Mouse (Mus musculus) 3134 (cell line): ENCODE data around the gene Slc17a7.

ENCODE experiments used
- DNase-seq: peaks from one replicate; pipeline ENCODE4 v3.0.0-alpha.2; 2011; ENCODE audit warnings: low spot score; ENCODE audit not compliant: insufficient read length; ENCODE audit errors: extremely low read depth

Gene Slc17a7

GRCm38 (mm10) chr7:45174567-45175280 is 11.0 kb downstream of the Slc17a7 start:
- DNase-seq, result no peak

GRCm38 (mm10) chr7:45175398-45175797 is 11.6 kb downstream of the Slc17a7 start:
- DNase-seq, result no peak

DNA sequence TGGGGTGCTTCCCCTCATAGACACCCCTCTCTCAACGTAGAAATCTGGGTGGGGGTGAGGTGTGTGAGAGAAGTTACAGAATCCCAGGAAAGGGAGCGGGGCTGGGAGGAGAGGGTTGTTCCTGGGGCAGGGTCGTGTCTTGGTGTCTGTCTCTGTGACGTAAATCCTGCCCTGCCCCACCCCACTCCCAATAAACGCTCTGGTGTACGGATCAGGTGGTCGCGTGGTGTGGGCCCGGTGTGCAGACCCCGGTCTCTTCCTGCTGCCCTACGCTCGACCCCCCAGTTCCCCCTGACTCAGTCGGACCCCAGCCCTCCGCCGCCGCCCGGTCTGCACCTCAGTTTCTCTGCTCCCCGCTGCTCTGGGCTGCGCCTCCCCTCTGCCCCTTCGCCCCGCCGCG is 12.2 kb downstream of the Slc17a7 start:
- DNase-seq, result no peak

DNA sequence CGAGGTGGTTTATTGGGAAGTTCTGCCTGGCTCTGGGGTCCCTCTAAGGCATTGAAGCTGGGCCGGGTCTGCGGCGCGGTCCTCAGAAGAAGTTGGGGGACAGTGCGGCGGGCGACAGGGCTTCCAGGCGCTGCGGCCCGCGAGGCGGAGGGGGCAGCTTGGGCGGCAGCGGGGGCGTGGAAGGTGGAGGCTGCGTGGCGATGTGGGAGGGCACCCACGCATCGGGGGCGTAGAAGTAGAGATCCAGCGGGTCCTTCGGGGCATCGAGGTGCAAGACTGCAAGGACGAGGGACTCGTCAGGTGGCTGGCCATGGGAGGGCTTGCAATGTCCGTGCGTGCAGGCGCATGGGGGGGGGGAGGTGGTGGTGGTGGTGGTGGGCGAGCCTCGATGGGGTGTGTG is 12.6 kb downstream of the Slc17a7 start:
- no peak for DNase-seq

GRCm38 (mm10) chr7:45178550-45178949 is 14.8 kb downstream of the Slc17a7 start:
- no peak for DNase-seq

GRCm38 (mm10) chr7:45179469-45179868 is 15.7 kb downstream of the Slc17a7 start, which contains the start of gene Gfy:
Gfy (minus strand) TSS chr7:45179569.
- no peak for DNase-seq

- DNase-seq, result no peak
Observed at GRCm38 (mm10) chr7:45180896-45181477, 17.2 kb downstream of the Slc17a7 start, which contains the start of gene Pth2. Pth2 (plus strand) TSS chr7:45180995.

DNA sequence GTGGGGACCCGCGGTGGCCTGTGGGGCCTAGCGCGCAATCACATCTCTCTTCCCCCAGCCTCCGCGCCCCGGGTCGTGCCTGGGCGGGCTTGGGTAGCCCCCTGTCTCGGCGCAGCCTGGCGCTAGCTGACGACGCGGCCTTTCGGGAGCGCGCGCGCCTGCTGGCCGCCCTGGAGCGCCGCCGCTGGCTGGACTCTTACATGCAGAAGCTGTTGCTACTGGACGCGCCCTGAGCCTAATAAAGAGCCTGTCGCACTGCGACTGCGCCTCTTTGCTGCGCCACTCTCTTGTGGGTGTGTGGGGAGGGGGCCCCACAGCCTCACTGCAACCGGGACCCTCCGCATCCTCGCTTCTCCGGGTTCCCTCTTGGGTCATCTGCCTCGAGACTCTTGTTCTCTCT is 17.8 kb downstream of the Slc17a7 start:
- DNase-seq, result no peak

- DNase-seq, result no peak
Observed at GRCm38 (mm10) chr7:45182199-45182601, 18.5 kb downstream of the Slc17a7 start.

DNA sequence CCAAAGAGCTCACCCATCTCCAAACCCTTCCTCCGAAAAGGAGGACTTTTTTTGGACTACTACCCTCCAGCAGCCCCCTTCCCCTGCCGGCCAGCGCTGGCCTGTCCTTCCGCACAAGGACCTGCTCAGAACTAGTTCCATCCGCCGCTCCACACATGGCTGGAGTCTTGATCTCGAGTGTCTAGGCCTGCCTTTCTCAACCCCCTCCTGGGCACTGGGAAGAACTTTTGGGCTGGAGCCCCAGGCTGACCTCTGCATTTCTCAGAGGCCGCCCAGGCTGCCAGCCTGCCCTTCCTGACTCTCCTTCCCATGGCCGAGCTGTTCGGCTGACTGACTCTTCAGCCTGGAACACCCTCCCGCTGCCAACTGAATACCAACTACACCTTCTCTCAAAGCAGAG is 18.9 kb downstream of the Slc17a7 start:
- DNase-seq, result no peak

DNA sequence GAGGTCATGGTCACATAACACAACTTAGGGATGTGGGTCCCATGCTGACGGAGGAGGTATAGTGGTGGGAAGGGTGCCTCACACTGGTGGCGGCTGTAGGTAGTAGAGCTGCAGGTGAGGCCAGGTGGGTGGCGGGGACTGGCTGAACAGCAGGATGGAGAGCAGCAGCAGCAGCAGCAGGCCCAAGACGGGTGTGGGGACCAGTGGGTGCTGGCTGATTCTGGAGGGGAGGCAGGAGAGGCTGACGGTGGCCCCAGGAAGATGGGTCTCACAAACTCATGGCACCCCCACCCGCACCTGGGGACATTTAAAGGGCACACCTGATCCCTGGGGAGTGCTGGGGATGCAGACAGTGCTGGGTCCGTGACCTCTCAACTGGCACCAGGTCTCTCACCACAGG is 19.9 kb downstream of the Slc17a7 start:
- no peak for DNase-seq

GRCm38 (mm10) chr7:45185921-45186320 is 22.2 kb downstream of the Slc17a7 start:
- DNase-seq, result no peak

GRCm38 (mm10) chr7:45189600-45189999 is 25.9 kb downstream of the Slc17a7 start:
- DNase-seq, result no peak

- no peak for DNase-seq
Observed at GRCm38 (mm10) chr7:45190186-45190585, 26.4 kb downstream of the Slc17a7 start.

- DNase-seq, result no peak
Observed at GRCm38 (mm10) chr7:45191161-45191560, 27.4 kb downstream of the Slc17a7 start.

DNA sequence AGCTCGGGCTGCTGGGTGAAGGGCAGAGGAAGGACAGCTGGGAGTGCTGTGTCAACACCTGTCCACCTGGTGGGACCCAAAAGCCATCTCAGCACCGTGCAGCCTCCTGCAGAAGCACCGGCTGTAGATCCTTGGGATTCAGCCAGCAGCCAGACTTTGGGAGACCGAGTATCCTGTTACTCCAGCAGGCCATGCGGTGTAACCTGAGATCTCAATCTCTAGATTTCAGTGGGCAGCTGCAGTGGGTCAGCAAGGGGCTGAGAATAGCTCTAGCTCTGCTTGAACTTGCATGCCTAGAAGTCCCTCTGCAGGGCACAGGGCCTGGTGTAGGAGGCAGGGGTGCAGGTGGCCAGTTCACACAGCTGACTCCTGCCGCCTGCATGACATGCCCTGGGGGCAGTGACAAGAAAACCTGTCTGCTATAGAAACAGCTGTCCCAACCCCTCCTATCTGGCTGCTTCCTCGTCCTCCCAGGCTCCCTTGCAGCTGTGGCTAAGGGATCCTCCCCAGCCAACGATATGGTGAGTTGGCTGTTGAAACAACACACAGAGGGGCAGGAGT is 28.1 kb downstream of the Slc17a7 start:
- DNase-seq, result peak; percentile 41

- no peak for DNase-seq
Observed at GRCm38 (mm10) chr7:45192585-45193310, 29.0 kb downstream of the Slc17a7 start.

DNA sequence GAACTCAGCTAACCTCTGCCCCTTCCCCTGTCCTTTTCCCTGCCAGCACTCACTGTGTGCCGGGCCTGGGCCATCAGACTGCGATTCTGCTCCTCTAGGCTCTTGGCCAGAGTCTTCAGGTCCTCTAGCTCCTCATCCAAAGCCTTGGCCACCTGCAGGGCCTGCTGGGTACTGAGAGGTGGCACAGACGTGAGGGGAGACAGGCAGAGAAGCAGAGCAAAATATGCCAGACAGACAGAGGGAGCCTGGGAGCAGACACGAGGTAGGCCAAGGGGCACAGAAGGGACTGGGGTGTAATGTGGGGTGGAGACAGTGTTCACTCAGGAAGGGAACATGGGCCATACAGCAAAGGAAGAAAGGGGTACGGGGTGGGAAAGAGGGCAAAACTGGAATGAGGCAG is 29.7 kb downstream of the Slc17a7 start:
- DNase-seq, result no peak

- no peak for DNase-seq
Observed at GRCm38 (mm10) chr7:45193871-45194785, 30.4 kb downstream of the Slc17a7 start.
